Mouse (Mus musculus) lung, embryonic 14.5 days (tissue): Measurements from ENCODE around the gene Itih3. TPM values are rescaled to one million over a fixed set of nuclear protein-coding genes. Genes with fewer than 3 reads are reported as not detected.

ENCODE experiments used
- ATAC-seq: fragments of 200-750 bp; cut with Nextera tagmentation; 2 replicates; pipeline ENCODE4 v1.8.0; 2017; ENCODE audit warnings: mild to moderate bottlenecking, moderate TSS enrichment, moderate library complexity; ENCODE audit not compliant: insufficient read depth
- DNase-seq: peaks from one replicate; pipeline ENCODE4 v3.0.0-alpha.2; 2015
- H3K27ac ChIP-seq: fragments of 300-500 bp; sonication (generic); 2 replicates; pipeline ENCODE4 v1.5.1; 2014; ENCODE audit warnings: low read depth, mild to moderate bottlenecking, moderate library complexity
- H3K27me3 ChIP-seq: fragments of 300-500 bp; sonication (generic); 2 replicates; pipeline ENCODE4 v1.6.1; 2014; ENCODE audit warnings: low read length, control low read depth; ENCODE audit not compliant: insufficient read depth
- H3K36me3 ChIP-seq: fragments of 300-500 bp; sonication (generic); 2 replicates; pipeline ENCODE4 v1.6.1; 2014; ENCODE audit warnings: control low read depth; ENCODE audit not compliant: insufficient read depth
- H3K4me1 ChIP-seq: fragments of 300-500 bp; sonication (generic); 2 replicates; pipeline ENCODE4 v1.6.1; 2014; ENCODE audit warnings: antibody characterized with exemption, control low read depth; ENCODE audit not compliant: insufficient read depth
- H3K4me2 ChIP-seq: fragments of 300-500 bp; sonication (generic); 2 replicates; pipeline ENCODE4 v1.6.1; 2014; ENCODE audit warnings: mild to moderate bottlenecking
- H3K4me3 ChIP-seq: fragments of 300-500 bp; sonication (generic); 2 replicates; pipeline ENCODE4 v1.5.1; 2014; ENCODE audit warnings: low read depth, low read length
- H3K9ac ChIP-seq: fragments of 300-500 bp; sonication (generic); 2 replicates; pipeline ENCODE4 v1.6.1; 2014
- H3K9me3 ChIP-seq: fragments of 300-500 bp; sonication (generic); 2 replicates; pipeline ENCODE4 v1.6.1; 2016; ENCODE audit warnings: low read depth, low read length, control low read depth
- CTCF ChIP-seq: IDR thresholded peaks from 2 replicates; pipeline ENCODE4 v1.5.1; 2016; ENCODE audit warnings: antibody characterized with exemption, low read depth
- WGBS: fragments of 180-500 bp; shearing (Covaris S2); extraction: QIAGEN DNeasy Blood & Tissue Kit; methylation state at CpG from one replicate; pipeline ENCODE4 v1.1.7; 2014; 5-methylcytosine and 5-hydroxymethylcytosine counted together
- polyA plus RNA-seq: library from polyadenylated mRNA; unstranded; fragments of >200 nt; fragmentation: Nextera tagmentation; extraction: Ambion mirVana; gene quantifications from 2 replicates; pipeline ENCODE4 v1.2.1, GENCODE M21; 2014

The Itih3 gene
- polyA plus RNA-seq, 1 experiment from 2014 or later, result 0.71 TPM

- no peak overlapping the region for H3K4me3 ChIP-seq
- H3K27ac ChIP-seq, result no peak overlapping the region
- peak; percentile 41; the same call in 1 of the 2 replicates for ATAC-seq
These were observed 62.0 kb downstream of the Itih3 start for GRCm38 (mm10) chr14:30861421-30862125.

More at GRCm38 (mm10) chr14:30861421-30862125, 62.0 kb downstream of the Itih3 start:
- Histone ChIP-seq H3K9ac (0 out of 2 replicates have a peak overlapping the region, but pooled peaks have one; percentile 14), H3K9me3 (no peaks in the 10 kb centered on the region), H3K27me3 (no peaks in the 10 kb centered on the region), H3K4me2 (peak overlapping the region; percentile 26), H3K4me1 (no peaks in the 10 kb centered on the region), H3K36me3 (peaks cover 5% of the 10 kb centered on the region; the same call in 1 of the 2 replicates)
- WGBS, result 23% methylated on average over 16 of the region's 16 CpGs
- DNase-seq, result peak; percentile 62
- TF ChIP-seq CTCF, result no peak

Other genes starting within 250 kb of the Itih3 start
- gene Sfmbt1, start 208.9 kb downstream of the Itih3 start, polyA plus RNA-seq, result 14.7 and 15.0 TPM in 2 replicates
- gene Tmem110, start 98.2 kb downstream of the Itih3 start, polyA plus RNA-seq, result 32.2 and 33.7 TPM in 2 replicates
- 3.8 and 5.1 TPM in 2 replicates for gene Mustn1, start 44.6 kb downstream of the Itih3 start, polyA plus RNA-seq
- gene Itih4, start 37.3 kb downstream of the Itih3 start, polyA plus RNA-seq, result not detected in 2 replicates
- not detected in 2 replicates for gene Itih1, start 19.5 kb upstream of the Itih3 start, polyA plus RNA-seq
- 11.9 and 12.3 TPM in 2 replicates for gene Nek4, start 27.6 kb upstream of the Itih3 start, polyA plus RNA-seq
- gene Glt8d1, start 77.6 kb upstream of the Itih3 start, polyA plus RNA-seq, result 69.1 and 69.6 TPM in 2 replicates
- gene Spcs1, start 77.9 kb upstream of the Itih3 start, polyA plus RNA-seq, result 352 and 383 TPM in 2 replicates
- 101 and 110 TPM in 2 replicates for gene Pbrm1, start 95.4 kb upstream of the Itih3 start, polyA plus RNA-seq
- gene Gnl3, start 95.4 kb upstream of the Itih3 start, polyA plus RNA-seq, result 126 and 128 TPM in 2 replicates
- 60.9 and 74.3 TPM in 2 replicates for gene Smim4, start 205.2 kb upstream of the Itih3 start, polyA plus RNA-seq
- gene Nt5dc2, start 207.3 kb upstream of the Itih3 start, polyA plus RNA-seq, result 476 and 510 TPM in 2 replicates
- gene Stab1, start 244.9 kb upstream of the Itih3 start, polyA plus RNA-seq, result 64.4 and 71.3 TPM in 2 replicates